Mouse (Mus musculus): ENCODE data around the gene Slfn1. TPM values are rescaled to one million over a fixed set of nuclear protein-coding genes. Genes with fewer than 3 reads are reported as not detected.

Gene Slfn1
- 0.14 TPM in 1 of 2 replicates, not detected in the other for polyA plus RNA-seq (2015; fragmentation: Nextera tagmentation; extraction: Ambion mirVana)

DNA sequence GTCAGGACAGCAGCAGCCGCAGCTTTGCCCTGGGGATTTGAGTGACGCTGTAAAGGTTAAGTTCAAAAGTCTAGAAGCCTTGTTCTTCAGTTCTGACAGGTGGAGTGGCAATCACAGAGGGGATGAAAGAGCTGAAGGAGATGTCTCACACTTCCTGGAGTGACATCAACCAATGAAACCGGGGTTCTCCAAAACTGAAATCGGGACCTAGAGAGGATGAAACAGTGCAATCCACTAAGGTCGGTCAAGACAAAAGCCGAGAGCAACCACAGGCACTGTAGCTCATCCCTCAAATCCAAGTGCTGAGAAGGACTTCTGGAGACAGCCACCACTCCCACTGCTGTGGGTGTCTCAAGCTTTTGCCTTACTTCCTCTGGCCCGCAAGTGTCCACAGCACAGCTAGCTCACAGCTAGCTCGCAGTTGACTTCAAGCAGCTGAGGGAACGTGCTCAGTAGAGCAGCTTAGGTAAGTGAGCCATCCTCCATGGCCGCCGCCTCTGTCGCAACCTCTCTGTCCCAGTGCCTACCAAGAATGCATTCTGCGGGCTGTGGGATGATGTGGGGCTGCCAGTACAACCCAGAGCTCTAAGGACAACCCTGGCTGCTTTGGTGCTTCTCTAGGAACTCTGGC, at the start of gene Slfn1:
Slfn1 (plus strand) TSS at position 253 of the 631 bp plus-strand sequence.
- ATAC-seq (ENCODE audit: insufficient number of reproducible peaks, insufficient read depth, low FRiP score, low TSS enrichment, low read depth), result no peak
- no peaks in the 10 kb centered on the region; the same call in 1 of the 2 replicates for H3K27me3 ChIP-seq
- H3K9me3 ChIP-seq, result no peaks in the 10 kb centered on the region
- WGBS, result 86% methylated on average over 13 of the region's 13 CpGs
- H3K36me3 ChIP-seq, result no peaks in the 10 kb centered on the region
- H3K4me1 ChIP-seq, result no peaks in the 10 kb centered on the region
- no peak within 1 kb of the TSS for H3K4me3 ChIP-seq
- no peak within 1 kb of the TSS for H3K4me2 ChIP-seq
- H3K9ac ChIP-seq, result no peak within 1 kb of the TSS
- no peak within 1 kb of the TSS for H3K27ac ChIP-seq

DNA sequence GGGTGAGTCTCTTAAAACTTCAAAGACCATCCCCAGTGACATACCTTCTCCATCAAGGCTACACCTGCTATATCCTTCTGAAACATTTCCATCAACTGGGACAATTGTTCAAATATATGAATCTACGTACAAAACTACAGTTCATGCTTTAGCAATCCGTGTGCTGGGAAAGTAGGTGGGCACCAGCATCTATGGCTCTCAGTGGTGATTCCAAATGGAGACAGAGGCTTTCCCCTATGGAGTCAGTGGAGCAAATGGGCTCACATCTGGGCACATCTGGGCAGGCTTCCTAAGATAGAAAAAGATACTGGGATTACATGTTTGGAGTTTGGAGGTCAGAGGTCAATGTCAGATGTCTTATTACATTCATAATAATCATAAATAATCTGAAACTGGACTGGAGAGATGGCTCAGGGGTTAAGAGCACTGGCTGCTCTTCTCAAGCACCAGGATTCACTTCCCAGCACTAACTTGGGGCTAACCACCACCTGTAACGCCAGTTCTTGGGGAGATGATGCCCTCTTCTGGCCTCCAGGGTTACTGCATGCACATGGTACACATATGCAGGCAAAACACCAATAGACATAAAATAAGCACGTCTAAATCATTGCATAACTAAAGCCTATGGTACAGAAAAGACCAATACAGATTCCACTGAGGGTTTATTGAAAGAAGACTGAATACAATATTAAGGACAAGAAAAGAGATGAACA, 48.5 kb upstream of the Slfn1 start:
- Histone ChIP-seq H3K4me2 (no peak overlapping the region), H3K9me3 (no peaks in the 10 kb centered on the region), H3K27ac (no peak overlapping the region), H3K27me3 (peaks cover 6% of the 10 kb centered on the region; the same call in 1 of the 2 replicates), H3K36me3 (no peaks in the 10 kb centered on the region), H3K4me1 (peaks cover 10% of the 10 kb centered on the region; the same call in 1 of the 2 replicates), H3K4me3 (no peak overlapping the region), H3K9ac (no peak overlapping the region)
- 72% methylated on average over 4 of the region's 4 CpGs for WGBS
- ATAC-seq (ENCODE audit: insufficient number of reproducible peaks, insufficient read depth, low FRiP score, low TSS enrichment, low read depth), result no peak

DNA sequence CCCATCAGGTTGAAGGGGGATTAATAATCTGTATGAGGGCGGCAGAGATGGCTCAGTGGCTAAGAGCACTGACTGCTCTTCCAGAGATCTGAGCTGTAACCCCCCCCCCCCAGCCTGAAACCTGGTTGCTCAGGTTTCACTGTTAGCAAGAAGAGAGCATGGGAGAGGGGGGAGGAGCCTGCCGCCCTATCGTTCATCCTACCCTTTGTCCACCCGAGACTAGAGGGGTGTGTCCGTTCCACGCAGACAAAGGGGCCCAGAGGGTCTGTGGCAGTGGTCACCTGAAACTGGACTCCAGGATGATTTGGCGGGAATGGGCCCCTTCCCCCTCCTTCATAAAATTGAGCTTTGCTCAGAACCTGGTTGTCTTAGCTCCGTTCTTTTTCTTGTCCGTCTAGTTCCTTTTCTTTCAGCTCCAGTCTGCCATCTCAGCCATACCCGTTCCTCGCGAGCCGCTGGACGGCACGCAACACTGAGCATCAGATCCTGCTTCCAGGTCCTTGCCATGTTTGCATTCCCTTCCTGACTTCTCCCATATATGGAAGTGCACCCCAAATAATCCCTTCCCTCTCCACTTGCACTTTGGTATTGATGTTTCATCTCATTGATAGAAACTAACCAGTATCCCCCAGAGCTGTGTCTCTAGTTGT, 46.2 kb upstream of the Slfn1 start:
- WGBS, result 80% methylated on average over 15 of the region's 15 CpGs

DNA sequence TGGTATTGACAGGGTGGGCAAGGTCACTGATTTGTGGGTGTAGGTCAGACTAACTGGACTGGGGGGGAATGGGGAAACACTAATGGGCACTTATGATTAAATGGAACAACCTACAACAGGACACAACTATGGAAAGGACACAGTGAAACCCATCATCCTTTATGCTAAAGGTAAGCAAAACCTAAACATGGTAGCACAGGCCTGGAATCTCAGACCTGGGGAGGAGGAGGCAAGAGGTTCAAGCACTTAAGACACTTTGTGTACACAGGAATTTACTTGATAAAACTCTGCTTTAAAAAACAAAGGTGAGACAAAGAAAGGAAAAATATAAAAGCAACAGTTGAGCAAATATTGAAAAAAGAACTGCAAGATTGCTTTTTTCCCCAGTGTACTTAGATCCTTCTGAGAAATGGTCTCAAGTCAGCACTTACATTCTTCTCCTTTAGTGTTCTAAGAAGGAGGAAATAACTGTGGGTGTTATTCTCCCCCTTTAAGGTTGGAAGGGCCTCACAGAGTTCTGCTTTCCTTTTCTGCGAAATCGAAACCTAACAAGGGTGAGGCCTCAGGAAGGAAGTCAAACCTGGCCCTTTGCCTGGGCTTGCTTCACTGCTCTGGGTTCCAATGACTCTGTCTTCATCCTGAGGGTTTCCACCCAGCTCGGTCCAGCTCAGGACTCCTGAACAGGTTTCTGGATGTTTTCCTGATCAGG, 38.8 kb upstream of the Slfn1 start:
- no peaks in the 10 kb centered on the region for H3K4me1 ChIP-seq
- H3K9me3 ChIP-seq, result no peaks in the 10 kb centered on the region
- no peaks in the 10 kb centered on the region for H3K27me3 ChIP-seq
- 55% methylated on average over 3 of the region's 3 CpGs for WGBS
- H3K4me3 ChIP-seq, result no peak overlapping the region
- no peak for ATAC-seq (ENCODE audit: insufficient number of reproducible peaks, insufficient read depth, low FRiP score, low TSS enrichment, low read depth)
- no peaks in the 10 kb centered on the region for H3K36me3 ChIP-seq
- no peak overlapping the region for H3K27ac ChIP-seq
- H3K9ac ChIP-seq, result no peak overlapping the region
- no peak overlapping the region for H3K4me2 ChIP-seq

More for the DNA sequence above, 46.2 kb upstream of the Slfn1 start:
- Histone ChIP-seq H3K4me1 (peaks cover 6% of the 10 kb centered on the region; the same call in 1 of the 2 replicates), H3K27ac (no peak overlapping the region), H3K4me2 (no peak overlapping the region), H3K9ac (no peak overlapping the region), H3K27me3 (no peaks in the 10 kb centered on the region; the same call in 1 of the 2 replicates), H3K4me3 (no peak overlapping the region), H3K36me3 (no peaks in the 10 kb centered on the region), H3K9me3 (no peaks in the 10 kb centered on the region)
- no peak for ATAC-seq (ENCODE audit: insufficient number of reproducible peaks, insufficient read depth, low FRiP score, low TSS enrichment, low read depth)

DNA sequence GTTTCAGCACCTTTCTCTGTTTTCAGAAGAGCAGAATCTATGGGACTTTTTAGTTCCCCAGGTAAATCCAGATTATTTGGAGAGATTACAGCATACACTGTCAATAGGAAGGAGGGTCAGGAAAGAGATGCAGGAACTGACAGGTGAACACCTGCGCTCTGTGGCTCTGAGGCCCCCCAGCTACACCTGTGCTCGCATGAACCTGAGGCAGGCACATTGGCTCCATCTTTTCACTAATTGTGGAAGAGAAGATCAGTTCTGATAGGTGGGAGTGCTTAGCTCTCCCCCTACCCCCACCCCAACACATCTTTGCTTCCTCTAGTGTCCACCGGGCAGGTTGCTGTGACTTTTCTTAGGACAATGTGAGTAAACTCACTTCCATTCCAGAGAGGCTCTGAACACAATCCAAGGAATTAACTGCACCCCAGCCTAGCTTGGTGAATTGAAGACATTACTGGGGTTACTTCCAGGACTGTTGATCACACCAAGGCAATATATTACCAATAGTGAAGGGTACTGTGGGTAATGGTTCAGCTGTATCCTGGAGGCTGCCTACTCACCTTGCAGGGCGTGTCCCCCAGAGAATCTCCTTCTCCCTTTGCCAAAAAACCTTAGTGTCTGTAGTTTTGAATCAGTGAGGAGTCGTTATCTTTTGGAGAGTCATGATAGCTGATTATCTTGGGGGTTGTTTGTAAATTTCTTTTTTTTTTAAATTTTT, 38.1 kb upstream of the Slfn1 start:
- no peaks in the 10 kb centered on the region for H3K4me1 ChIP-seq
- H3K27me3 ChIP-seq, result no peaks in the 10 kb centered on the region
- no peak overlapping the region for H3K27ac ChIP-seq
- H3K36me3 ChIP-seq, result no peaks in the 10 kb centered on the region
- no peak overlapping the region for H3K4me2 ChIP-seq
- no peak overlapping the region for H3K4me3 ChIP-seq
- no peak for ATAC-seq (ENCODE audit: insufficient number of reproducible peaks, insufficient read depth, low FRiP score, low TSS enrichment, low read depth)
- WGBS, result 79% methylated on average over 5 of the region's 5 CpGs
- H3K9ac ChIP-seq, result no peak overlapping the region
- 0 out of 2 replicates have a peak, but pooled peaks cover 3% of the 10 kb centered on the region for H3K9me3 ChIP-seq

DNA sequence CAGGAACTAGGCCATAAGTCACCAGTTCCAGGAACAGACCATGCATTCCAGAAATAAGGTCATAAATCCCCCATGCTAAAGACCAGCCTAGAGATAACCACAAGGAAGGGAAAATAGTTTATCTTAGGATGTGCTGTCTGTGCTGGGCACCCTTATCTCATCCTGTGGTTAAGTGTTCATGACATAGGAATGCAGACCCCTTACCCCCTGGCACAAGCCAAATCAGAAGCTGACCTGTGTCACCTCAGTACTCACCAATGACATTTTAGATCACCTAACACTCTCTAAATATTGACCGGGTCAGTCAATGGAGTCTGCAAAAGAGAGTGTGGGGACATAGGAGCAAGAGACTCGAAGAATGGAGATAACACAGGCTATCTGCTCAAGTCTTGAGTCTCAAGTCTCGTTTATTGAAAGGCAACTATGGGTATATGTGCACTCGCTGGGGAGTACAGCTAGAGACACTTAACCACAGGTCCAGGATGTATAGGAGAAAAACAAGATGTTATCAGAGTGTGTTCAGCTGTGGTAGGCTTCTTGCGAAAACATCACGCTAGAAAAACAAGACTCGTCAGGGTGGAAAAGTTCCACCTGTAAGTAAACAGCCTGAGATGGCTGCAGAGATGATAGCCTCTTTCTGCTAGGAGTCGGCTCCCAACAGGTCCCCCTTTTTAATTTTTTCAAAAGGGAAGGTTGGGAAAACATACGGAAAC, 37.0 kb upstream of the Slfn1 start:
- no peaks in the 10 kb centered on the region for H3K36me3 ChIP-seq
- H3K4me1 ChIP-seq, result no peaks in the 10 kb centered on the region
- H3K27ac ChIP-seq, result no peak overlapping the region
- H3K9me3 ChIP-seq, result 0 out of 2 replicates have a peak, but pooled peaks cover 3% of the 10 kb centered on the region
- H3K9ac ChIP-seq, result no peak overlapping the region
- H3K27me3 ChIP-seq, result no peaks in the 10 kb centered on the region
- no peak overlapping the region for H3K4me3 ChIP-seq
- WGBS, result 84% methylated on average over 9 of the region's 9 CpGs
- no peak overlapping the region for H3K4me2 ChIP-seq
- no peak for ATAC-seq (ENCODE audit: insufficient number of reproducible peaks, insufficient read depth, low FRiP score, low TSS enrichment, low read depth)

DNA sequence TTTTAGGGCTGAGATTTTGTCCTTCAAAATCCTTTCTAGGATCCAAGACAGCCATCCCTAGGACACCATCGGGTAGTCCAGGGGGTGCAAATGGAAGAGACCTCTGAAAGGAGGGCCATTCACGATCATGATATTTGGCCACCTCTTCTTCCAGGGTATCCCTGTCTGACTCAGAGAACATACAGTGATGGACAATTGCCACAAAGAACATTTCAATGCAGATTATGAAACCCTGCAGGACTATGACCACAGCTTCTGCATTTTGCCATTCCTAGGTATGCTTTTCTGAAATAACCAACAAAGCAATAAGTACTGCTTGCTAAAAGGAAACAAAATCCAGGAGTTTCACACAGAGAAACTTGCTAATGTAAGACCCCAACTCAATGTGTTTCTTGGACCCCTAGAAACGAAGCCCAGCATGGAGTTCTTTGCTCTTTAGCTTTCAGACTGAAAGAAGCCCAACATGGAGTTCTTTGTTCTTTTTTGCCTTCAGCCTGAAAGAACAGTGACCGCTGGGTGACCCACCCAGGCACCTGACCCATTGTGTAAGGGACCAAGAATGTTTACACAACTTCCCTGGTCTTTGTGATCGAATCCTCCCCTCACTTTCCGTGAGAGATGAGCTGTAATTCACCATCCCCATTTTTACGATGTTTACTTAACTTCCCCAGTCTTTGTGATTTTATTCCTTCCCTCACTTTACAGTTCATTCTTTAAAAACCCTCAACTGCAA, 33.7 kb upstream of the Slfn1 start:
- H3K4me3 ChIP-seq, result no peak overlapping the region
- no peaks in the 10 kb centered on the region for H3K4me1 ChIP-seq
- H3K9ac ChIP-seq, result no peak overlapping the region
- H3K36me3 ChIP-seq, result no peaks in the 10 kb centered on the region
- H3K27me3 ChIP-seq, result no peaks in the 10 kb centered on the region
- 0 out of 2 replicates have a peak, but pooled peaks cover 3% of the 10 kb centered on the region for H3K9me3 ChIP-seq
- WGBS, result 67% methylated on average over 7 of the region's 7 CpGs
- H3K27ac ChIP-seq, result no peak overlapping the region
- no peak for ATAC-seq (ENCODE audit: insufficient number of reproducible peaks, insufficient read depth, low FRiP score, low TSS enrichment, low read depth)
- H3K4me2 ChIP-seq, result no peak overlapping the region

DNA sequence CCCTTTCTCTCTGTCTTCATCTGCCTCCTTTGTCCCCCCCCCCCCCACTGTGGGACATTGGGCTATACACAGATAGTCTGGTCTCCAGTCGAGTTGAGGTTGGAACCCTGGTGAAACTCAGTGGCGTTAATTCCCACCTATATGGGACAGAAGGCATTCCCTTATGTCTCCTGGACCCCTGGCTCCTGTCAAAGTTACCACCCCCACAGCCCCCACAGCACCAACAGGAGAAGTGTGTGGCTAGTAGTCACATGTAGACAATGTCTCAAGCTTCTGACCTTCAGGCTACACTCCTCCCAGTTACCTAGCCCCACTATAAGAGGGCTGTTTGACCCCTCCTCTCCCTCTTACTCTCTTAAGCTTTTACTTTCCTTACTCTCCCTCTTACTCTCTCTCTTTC, 32.5 kb upstream of the Slfn1 start:
- no peaks in the 10 kb centered on the region for H3K27me3 ChIP-seq
- 83% methylated on average over 2 of the region's 2 CpGs for WGBS
- no peak overlapping the region for H3K4me2 ChIP-seq
- H3K4me1 ChIP-seq, result no peaks in the 10 kb centered on the region
- no peak for ATAC-seq (ENCODE audit: insufficient number of reproducible peaks, insufficient read depth, low FRiP score, low TSS enrichment, low read depth)
- no peak overlapping the region for H3K4me3 ChIP-seq
- no peaks in the 10 kb centered on the region for H3K36me3 ChIP-seq
- no peak overlapping the region for H3K9ac ChIP-seq
- no peak overlapping the region for H3K27ac ChIP-seq
- 0 out of 2 replicates have a peak, but pooled peaks cover 3% of the 10 kb centered on the region for H3K9me3 ChIP-seq

DNA sequence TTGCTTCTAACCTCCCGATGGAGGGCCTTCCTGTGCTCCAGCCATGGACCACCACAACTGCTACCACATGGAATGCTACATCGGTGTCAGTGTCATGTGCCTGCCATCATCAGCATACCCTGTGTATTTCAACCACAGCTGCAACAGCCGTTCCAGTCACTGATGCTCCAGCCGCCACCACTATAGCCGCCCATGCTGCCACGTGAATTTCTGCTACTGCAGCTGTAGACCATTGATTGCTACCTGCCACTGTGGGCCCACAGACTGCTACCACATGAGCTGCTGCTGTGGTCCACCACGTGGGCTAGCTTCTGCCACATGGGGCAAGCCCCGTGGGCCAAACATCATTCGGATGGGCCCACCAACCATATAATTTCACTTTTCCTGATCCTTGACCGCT, 31.9 kb upstream of the Slfn1 start:
- H3K4me1 ChIP-seq, result no peaks in the 10 kb centered on the region
- H3K4me2 ChIP-seq, result no peak overlapping the region
- no peak for ATAC-seq (ENCODE audit: insufficient number of reproducible peaks, insufficient read depth, low FRiP score, low TSS enrichment, low read depth)
- H3K36me3 ChIP-seq, result no peaks in the 10 kb centered on the region
- WGBS, result 85% methylated on average over 10 of the region's 10 CpGs
- no peak overlapping the region for H3K4me3 ChIP-seq
- 0 out of 2 replicates have a peak, but pooled peaks cover 3% of the 10 kb centered on the region for H3K9me3 ChIP-seq
- no peak overlapping the region for H3K9ac ChIP-seq
- H3K27me3 ChIP-seq, result no peaks in the 10 kb centered on the region
- no peak overlapping the region for H3K27ac ChIP-seq

DNA sequence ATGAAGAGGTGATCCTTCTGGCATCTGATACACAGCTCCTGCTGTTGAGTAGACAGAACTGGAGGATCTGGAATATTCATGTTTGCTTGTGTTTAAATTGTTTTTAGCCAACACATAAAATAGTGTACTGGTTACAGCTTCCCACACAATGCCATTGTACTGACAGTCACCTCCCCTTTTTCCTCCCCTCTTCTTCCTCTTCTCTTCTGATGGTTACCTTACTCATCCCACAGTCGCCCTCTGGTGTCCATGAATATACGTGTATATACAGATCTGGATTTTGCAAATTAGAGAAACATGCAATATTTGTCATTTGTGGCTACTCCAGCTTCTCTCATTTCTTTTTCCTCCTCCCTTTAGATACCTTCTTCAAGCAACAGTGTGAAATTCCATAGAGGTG, 1.5 kb upstream of the Slfn1 start:
- no peak overlapping the region for H3K27ac ChIP-seq
- WGBS, result 44% methylated on average over 2 of the region's 2 CpGs
- no peak overlapping the region for H3K4me2 ChIP-seq
- peaks cover 3% of the 10 kb centered on the region; the same call in 1 of the 2 replicates for H3K9me3 ChIP-seq
- H3K27me3 ChIP-seq, result no peaks in the 10 kb centered on the region; the same call in 1 of the 2 replicates
- H3K4me3 ChIP-seq, result no peak overlapping the region
- no peaks in the 10 kb centered on the region for H3K36me3 ChIP-seq
- no peaks in the 10 kb centered on the region for H3K4me1 ChIP-seq
- no peak for ATAC-seq (ENCODE audit: insufficient number of reproducible peaks, insufficient read depth, low FRiP score, low TSS enrichment, low read depth)
- H3K9ac ChIP-seq, result no peak overlapping the region
